24 mouse cellular contexts compared by ENCODE assay signal in genomic region chr1:134510018-134510417, GRCm38 (mm10). TPM values are rescaled to one million over a fixed set of nuclear protein-coding genes. Genes with fewer than 3 reads are reported as not detected.
DNase-seq lines count a peak whose midpoint lies in the region; ATAC-seq and TF ChIP-seq lines count a peak whose summit lies in the region.
"Had no signal": no experiment of that assay in that cellular context is flagged by ENCODE, and none has a peak within 500 bp of the region (broad histone marks: within the 10 kb centered on the region; RNA-seq: fewer than 3 reads in every experiment).

No protein-coding gene starts in this region.

- ATAC-seq in CD4-positive, CD25-positive, alpha-beta regulatory T cell, adult 4 months = peak; percentile 93
- ATAC-seq in kidney, embryonic 14.5 days (ENCODE audit: low FRiP score, low TSS enrichment) = no peak
- ATAC-seq in intestine, embryonic 15.5 days = no peak
- ATAC-seq: midbrain, embryonic 15.5 days had no signal

- H3K4me2 ChIP-seq in kidney, embryonic 14.5 days (replicated peaks; ENCODE audit: low read depth, low read length) = no peak overlapping the region
- no peak overlapping the region for H3K4me2 ChIP-seq in intestine, embryonic 15.5 days (replicated peaks)
- H3K4me2 ChIP-seq: hindbrain, embryonic 13.5 days; limb, embryonic 12.5 days; lung, embryonic 14.5 days; midbrain, embryonic 15.5 days had no signal

- no peaks in the 10 kb centered on the region for H3K9me3 ChIP-seq in kidney, embryonic 14.5 days (ENCODE audit: control insufficient read depth, low read length)
- H3K9me3 ChIP-seq in intestine, embryonic 15.5 days = no peaks in the 10 kb centered on the region
- H3K9me3 ChIP-seq: hindbrain, embryonic 13.5 days; limb, embryonic 12.5 days; midbrain, embryonic 15.5 days had no signal

- H3K27ac ChIP-seq in bone marrow, adult 2 months (ENCODE audit: control insufficient read depth, insufficient read depth, low read depth, low read length, poor library complexity) = peak overlapping the region; percentile 80
- H3K27ac ChIP-seq in kidney, embryonic 14.5 days (ENCODE audit: low read depth, low read length) = no peak overlapping the region
- no peak overlapping the region for H3K27ac ChIP-seq in intestine, embryonic 15.5 days
- H3K27ac ChIP-seq: hindbrain, embryonic 13.5 days; left cerebral cortex, adult 2 months; limb, embryonic 12.5 days; macrophage; midbrain, embryonic 15.5 days; stomach, postnatal 0 days had no signal

- peaks cover 6% of the 10 kb centered on the region; the same call in 1 of the 2 replicates for H3K27me3 ChIP-seq in kidney, embryonic 14.5 days (ENCODE audit: control insufficient read depth, insufficient read depth, low read length)
- no peaks in the 10 kb centered on the region for H3K27me3 ChIP-seq in intestine, embryonic 15.5 days (replicated peaks)

- peak; percentile 80 for DNase-seq in naive thymus-derived CD4-positive, alpha-beta T cell, adult 2 months (ENCODE audit: low read depth)
- DNase-seq in thymus, postnatal 25 days = peak; percentile 59
- DNase-seq in neural tube, embryonic 10.5 days (ENCODE audit: extremely low spot score, low spot score) = no peak
- DNase-seq: adrenal gland, postnatal 25 days; cerebellum, adult 2 months; gastrocnemius, postnatal 14 days; kidney, adult 11 months; kidney, postnatal 10 days; lung, embryonic 14.5 days; spleen, adult 18-20 months had no signal

- peaks cover 6% of the 10 kb centered on the region; the same call in 1 of the 2 replicates for H3K4me1 ChIP-seq in bone marrow, adult 2 months (ENCODE audit: control insufficient read depth, insufficient read depth, low read length)
- H3K4me1 ChIP-seq in kidney, embryonic 14.5 days (ENCODE audit: control insufficient read depth, insufficient read depth, low read length) = peaks cover 14% of the 10 kb centered on the region; the same call in 1 of the 2 replicates
- peaks cover 7% of the 10 kb centered on the region; the same call in 1 of the 2 replicates for H3K4me1 ChIP-seq in intestine, embryonic 15.5 days (replicated peaks)

- WGBS in bone marrow, adult 2 months = 21% methylated on average over 7 of the region's 7 CpGs
- 19% methylated on average over 7 of the region's 7 CpGs for WGBS in kidney, embryonic 14.5 days
- 56% methylated on average over 7 of the region's 7 CpGs for WGBS in intestine, embryonic 15.5 days

- H3K9ac ChIP-seq in kidney, embryonic 14.5 days (ENCODE audit: low read depth, low read length) = no peak overlapping the region
- H3K9ac ChIP-seq in intestine, embryonic 15.5 days = no peak overlapping the region
- H3K9ac ChIP-seq: hindbrain, embryonic 13.5 days; limb, embryonic 12.5 days; lung, embryonic 14.5 days; midbrain, embryonic 15.5 days had no signal

- H3K36me3 ChIP-seq in kidney, embryonic 14.5 days (ENCODE audit: control insufficient read depth, insufficient read depth, low read length) = peaks cover 30% of the 10 kb centered on the region
- H3K36me3 ChIP-seq in intestine, embryonic 15.5 days = peaks cover 22% of the 10 kb centered on the region

- no peak for TF ChIP-seq POLR2A in bone marrow, adult 2 months (IDR thresholded peaks at IDR 0.05; ENCODE audit: borderline replicate concordance, control insufficient read depth, low read depth, low read length)

- TF ChIP-seq CTCF in bone marrow, adult 2 months (IDR thresholded peaks at IDR 0.05; ENCODE audit: control insufficient read depth, insufficient read depth, low read length) = no peak

- no peak overlapping the region for H3K4me3 ChIP-seq in bone marrow, adult 2 months (replicated peaks; ENCODE audit: control insufficient read depth, low read depth, low read length)
- no peak overlapping the region for H3K4me3 ChIP-seq in kidney, embryonic 14.5 days (ENCODE audit: low read length)
- no peak overlapping the region for H3K4me3 ChIP-seq in intestine, embryonic 15.5 days (replicated peaks)
- H3K4me3 ChIP-seq: hindbrain, embryonic 13.5 days; left cerebral cortex, adult 2 months; limb, embryonic 12.5 days; midbrain, embryonic 15.5 days had no signal

RNA-seq across cellular contexts. Expression of gene Rabif, which starts 15.6 kb away (rescaled TPM):
- polyA plus RNA-seq in CD4-positive, CD25-positive, alpha-beta regulatory T cell, adult 4 months (2017; shearing (Covaris generic)) = 10 to 100 TPM; 45.5 to 47.1 TPM
- polyA plus RNA-seq in bone marrow, adult 2 months (2011; ENCODE audit: insufficient read depth, insufficient read length, low replicate concordance, missing spikeins) = 10.0 and 10.9 TPM in 2 replicates
- polyA plus RNA-seq in kidney, embryonic 14.5 days (2014; fragmentation: Nextera tagmentation; extraction: Ambion mirVana) = 38.0 and 46.3 TPM in 2 replicates
- polyA plus RNA-seq in intestine, embryonic 15.5 days (2015; fragmentation: Nextera tagmentation; extraction: Ambion mirVana) = 37.3 and 38.7 TPM in 2 replicates

RNA-seq across cellular contexts. Expression of gene Mgat4e, which starts 39.5 kb away (rescaled TPM):
- polyA plus RNA-seq in CD4-positive, CD25-positive, alpha-beta regulatory T cell, adult 4 months (2017; shearing (Covaris generic)) = not detected
- polyA plus RNA-seq in bone marrow, adult 2 months (2011; ENCODE audit: insufficient read depth, insufficient read length, low replicate concordance, missing spikeins) = not detected in 2 replicates
- polyA plus RNA-seq in kidney, embryonic 14.5 days (2014; fragmentation: Nextera tagmentation; extraction: Ambion mirVana) = not detected in 2 replicates
- not detected in 2 replicates for polyA plus RNA-seq in intestine, embryonic 15.5 days (2015; fragmentation: Nextera tagmentation; extraction: Ambion mirVana)
- polyA plus RNA-seq: cerebellum, adult 2 months; cortical plate, adult 2 months; embryonic facial prominence, embryonic 14.5 days; heart, postnatal 0 days; hindbrain, embryonic 13.5 days; limb, embryonic 12.5 days; lung, embryonic 14.5 days; macrophage; midbrain, embryonic 15.5 days; neural tube, embryonic 11.5 days; stomach, postnatal 0 days had no signal

RNA-seq across cellular contexts. Expression of gene Kdm5b, which starts 50.0 kb away (rescaled TPM):
- 10 to 100 TPM; 15.5 to 18.1 TPM for polyA plus RNA-seq in CD4-positive, CD25-positive, alpha-beta regulatory T cell, adult 4 months (2017; shearing (Covaris generic))
- 7.2 and 20.4 TPM in 2 replicates for polyA plus RNA-seq in bone marrow, adult 2 months (2011; ENCODE audit: insufficient read depth, insufficient read length, low replicate concordance, missing spikeins)
- 42.3 and 75.9 TPM in 2 replicates for polyA plus RNA-seq in kidney, embryonic 14.5 days (2014; fragmentation: Nextera tagmentation; extraction: Ambion mirVana)
- polyA plus RNA-seq in intestine, embryonic 15.5 days (2015; fragmentation: Nextera tagmentation; extraction: Ambion mirVana) = 35.0 and 38.7 TPM in 2 replicates

RNA-seq across cellular contexts. Expression of gene Klhl12, which starts 54.7 kb away (rescaled TPM):
- polyA plus RNA-seq in CD4-positive, CD25-positive, alpha-beta regulatory T cell, adult 4 months (2017; shearing (Covaris generic)) = 10 to 100 TPM; 13.7 to 15.8 TPM
- polyA plus RNA-seq in bone marrow, adult 2 months (2011; ENCODE audit: insufficient read depth, insufficient read length, low replicate concordance, missing spikeins) = 24.1 and 38.0 TPM in 2 replicates
- polyA plus RNA-seq in kidney, embryonic 14.5 days (2014; fragmentation: Nextera tagmentation; extraction: Ambion mirVana) = 17.3 and 27.8 TPM in 2 replicates
- polyA plus RNA-seq in intestine, embryonic 15.5 days (2015; fragmentation: Nextera tagmentation; extraction: Ambion mirVana) = 21.7 and 22.2 TPM in 2 replicates
